Mouse (Mus musculus) G1E (cell line): ENCODE measurements at regions not wholly inside any gene's neighbourhood (a gene's known extent, or its start where the extent isn't known, plus 50 kb on each side); places are given as distances from the start of the nearest gene placed in this dataset.

ENCODE experiments used
- ATAC-seq: 2 replicates; pipeline ENCODE4 v1.8.0; 2016; ENCODE audit warnings: mild to moderate bottlenecking; ENCODE audit not compliant: insufficient number of reproducible peaks, poor library complexity, low FRiP score, severe bottlenecking; ENCODE audit errors: extremely low read depth
- DNase-seq: peaks from one replicate; pipeline ENCODE4 v3.0.0; 2012; ENCODE audit warnings: low spot score
- H3K27me3 ChIP-seq: 2 replicates; pipeline ENCODE4 v1.6.1; 2012; ENCODE audit warnings: mild to moderate bottlenecking, low read length, inconsistent platforms; ENCODE audit not compliant: insufficient read depth
- H3K36me3 ChIP-seq: replicated peaks from 2 replicates; pipeline ENCODE3; 2012; ENCODE audit warnings: mild to moderate bottlenecking, inconsistent platforms
- H3K4me1 ChIP-seq: 2 replicates; pipeline ENCODE4 v1.6.1; 2012; ENCODE audit warnings: low read depth, low read length, inconsistent platforms, mixed read lengths; ENCODE audit not compliant: insufficient read depth
- H3K4me3 ChIP-seq: 2 replicates; pipeline ENCODE4 v1.5.1; 2012; ENCODE audit warnings: low read depth, mild to moderate bottlenecking, inconsistent platforms, low read length, moderate library complexity, mixed read lengths
- H3K9me3 ChIP-seq: replicated peaks from 2 replicates; pipeline ENCODE4 v1.6.1; 2012; ENCODE audit warnings: inconsistent platforms
- CTCF ChIP-seq: IDR thresholded peaks from 2 replicates; pipeline ENCODE4 v1.5.1; 2012; ENCODE audit warnings: low read depth, low read length, inconsistent platforms, mixed read lengths
- GATA1 ChIP-seq: IDR thresholded peaks from 2 replicates; pipeline ENCODE4 v1.6.1; 2012; ENCODE audit warnings: borderline replicate concordance, low read length, inconsistent platforms, mixed read lengths
- GATA2 ChIP-seq: IDR thresholded peaks from 2 replicates; pipeline ENCODE4 v1.6.1; 2012; ENCODE audit warnings: low read depth, low read length, inconsistent platforms, borderline replicate concordance
- POLR2AphosphoS5 ChIP-seq: IDR thresholded peaks from 2 replicates; pipeline ENCODE4 v1.6.1; 2012; ENCODE audit warnings: low read depth, low read length, inconsistent platforms; ENCODE audit not compliant: insufficient replicate concordance
- TAL1 ChIP-seq: conservative IDR thresholded peaks from 2 replicates; pipeline ENCODE4 v1.6.1; 2012; ENCODE audit warnings: low read depth, low read length, inconsistent platforms, mixed read lengths

DNA sequence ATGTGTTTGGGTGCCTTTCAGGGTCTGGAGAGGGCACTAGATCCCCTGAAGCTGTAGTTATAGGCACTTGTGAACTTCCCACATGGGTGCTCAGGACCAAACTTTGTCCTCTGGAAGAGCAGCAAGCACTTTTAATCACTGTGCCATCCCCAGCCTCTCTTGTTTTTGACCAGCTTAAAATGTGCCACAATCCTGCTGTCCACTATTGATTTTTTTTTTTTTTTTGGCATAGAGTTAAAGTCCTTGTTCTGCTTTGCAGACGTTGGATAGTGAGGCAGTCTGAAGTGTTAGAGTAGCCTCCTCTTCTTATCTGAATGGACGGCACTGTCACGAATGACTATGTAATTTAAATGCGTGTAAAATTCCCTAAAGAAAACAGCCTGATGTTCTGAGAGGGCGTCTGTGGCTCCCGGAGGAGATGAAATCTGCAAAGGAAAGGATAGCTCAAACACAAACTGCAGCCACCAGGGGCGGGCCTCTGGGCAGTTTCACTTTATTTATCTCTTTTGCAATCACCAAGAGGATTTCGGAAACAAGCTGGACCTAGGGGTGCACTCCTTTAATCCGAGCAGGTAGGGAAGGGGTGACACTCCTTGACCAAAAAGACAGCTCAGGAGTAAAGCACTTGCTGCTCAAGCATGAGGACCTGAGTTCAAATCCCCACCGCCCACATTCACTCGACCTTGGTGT, 63.5 kb upstream of the Smyd2 start:
- Histone ChIP-seq H3K36me3 (no peaks in the 10 kb centered on the region), H3K4me3 (no peak overlapping the region), H3K9me3 (peaks cover 56% of the 10 kb centered on the region), H3K4me1 (no peaks in the 10 kb centered on the region), H3K27me3 (no peaks in the 10 kb centered on the region)
- TF ChIP-seq GATA2 (no peak), CTCF (no peak), GATA1 (no peak), TAL1 (no peak), POLR2AphosphoS5 (no peak)
- no peak for ATAC-seq
- DNase-seq = no peak

DNA sequence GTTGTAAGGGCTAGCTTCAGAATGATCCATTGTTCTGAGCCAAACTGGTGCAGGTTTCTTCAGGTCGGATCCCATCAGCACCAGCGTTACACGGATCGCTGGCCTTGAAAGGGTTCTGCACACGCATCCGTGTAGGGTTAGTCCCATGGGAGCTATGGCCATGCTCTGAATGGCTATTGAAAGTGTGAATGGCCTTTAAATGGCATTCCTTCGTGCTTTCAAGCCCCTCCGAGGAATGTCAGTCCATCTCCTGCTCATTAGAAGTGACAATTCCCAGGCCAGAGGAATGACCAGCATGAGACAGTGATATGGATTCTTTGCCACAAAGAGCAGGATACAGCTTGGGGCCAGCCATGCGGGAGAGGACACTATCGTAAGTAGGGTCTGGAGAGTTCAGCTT, 56.1 kb upstream of the Smyd2 start:
- H3K4me1 ChIP-seq = no peaks in the 10 kb centered on the region
- no peak overlapping the region for H3K4me3 ChIP-seq
- ATAC-seq (no peak), DNase-seq (no peak)
- peaks cover 84% of the 10 kb centered on the region for H3K9me3 ChIP-seq
- TF ChIP-seq GATA1 = no peak
- TF ChIP-seq POLR2AphosphoS5 = no peak
- no peak for TF ChIP-seq GATA2
- TF ChIP-seq CTCF = no peak
- TF ChIP-seq TAL1 = no peak
- no peaks in the 10 kb centered on the region for H3K36me3 ChIP-seq
- no peaks in the 10 kb centered on the region for H3K27me3 ChIP-seq

DNA sequence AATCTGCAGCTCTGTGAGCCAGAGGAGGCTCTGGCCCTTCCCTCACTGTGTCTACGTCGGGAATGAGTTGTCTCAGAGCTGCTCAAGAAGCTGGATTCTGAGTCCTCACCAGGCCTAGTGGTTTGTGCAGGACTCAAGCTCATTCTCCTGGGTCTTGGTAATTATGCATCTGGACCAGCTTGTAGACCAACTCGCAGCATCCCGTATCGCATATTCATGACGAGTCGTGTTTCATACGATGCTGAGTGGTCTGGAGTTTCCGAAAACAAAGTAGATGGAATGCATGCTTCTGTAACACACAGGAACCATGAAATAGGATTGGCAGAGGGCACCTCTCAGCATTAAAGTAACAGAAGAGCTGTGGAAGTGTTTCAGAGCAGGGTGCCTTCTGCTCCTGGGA, 53.5 kb upstream of the Smyd2 start:
- ATAC-seq (no peak), DNase-seq (no peak)
- Histone ChIP-seq H3K4me1 (no peaks in the 10 kb centered on the region), H3K36me3 (no peaks in the 10 kb centered on the region), H3K4me3 (no peak overlapping the region), H3K27me3 (no peaks in the 10 kb centered on the region), H3K9me3 (peaks cover 84% of the 10 kb centered on the region)
- no peak for TF ChIP-seq CTCF
- TF ChIP-seq POLR2AphosphoS5 = no peak
- TF ChIP-seq GATA2 = no peak
- no peak for TF ChIP-seq GATA1
- no peak for TF ChIP-seq TAL1

DNA sequence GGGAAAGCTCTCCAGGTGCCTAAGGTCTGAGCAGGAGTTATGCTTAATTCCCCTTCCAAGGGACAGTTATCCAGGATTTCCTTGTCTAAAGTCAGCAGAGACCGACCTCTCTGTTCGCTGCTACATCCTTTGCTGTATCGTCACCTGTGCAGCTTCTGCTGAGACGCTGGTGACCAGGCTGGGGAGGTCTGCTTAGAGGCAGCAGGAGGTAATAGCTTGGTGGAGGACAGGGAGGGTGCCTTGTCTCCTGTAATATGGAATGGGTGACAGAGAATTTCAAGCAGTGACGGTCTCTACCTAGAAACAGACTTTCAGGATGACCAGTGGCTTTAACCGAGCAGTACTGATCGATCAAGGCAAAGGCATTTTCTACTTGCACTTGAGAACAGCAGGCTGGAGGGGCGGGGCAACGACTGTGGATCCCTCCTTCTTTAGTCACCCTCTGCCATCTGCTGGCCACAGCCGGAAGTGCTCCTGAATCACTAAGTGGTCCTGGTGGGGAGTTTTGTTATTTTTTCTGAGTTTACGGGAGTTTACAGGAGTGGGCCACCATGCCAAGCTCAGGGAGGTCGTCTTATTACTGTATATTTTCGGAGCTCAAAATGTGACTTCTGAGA, 50.7 kb upstream of the Smyd2 start:
- no peak for TF ChIP-seq CTCF
- no peak for TF ChIP-seq TAL1
- no peak for TF ChIP-seq GATA1
- TF ChIP-seq POLR2AphosphoS5 = no peak
- no peak for TF ChIP-seq GATA2
- no peak for ATAC-seq

More for the DNA sequence above, 50.7 kb upstream of the Smyd2 start:
- H3K9me3 ChIP-seq = peaks cover 83% of the 10 kb centered on the region
- no peaks in the 10 kb centered on the region for H3K4me1 ChIP-seq
- H3K27me3 ChIP-seq = no peaks in the 10 kb centered on the region
- DNase-seq = no peak
- no peaks in the 10 kb centered on the region for H3K36me3 ChIP-seq
- H3K4me3 ChIP-seq = no peak overlapping the region
